Mouse (Mus musculus): ENCODE data around the gene Tmem216.
"Not testable (repeated sequence)": the region's sequence is repeated elsewhere in the genome, so short reads cannot be mapped to it uniquely, and the experiment has no call there.

Tmem216 gene

GRCm38 (mm10) chr19:10565217-10565616, 9.2 kb upstream of the Tmem216 start:
- no peak for DNase-seq (ENCODE audit: low spot score in 2 of 2)

DNA sequence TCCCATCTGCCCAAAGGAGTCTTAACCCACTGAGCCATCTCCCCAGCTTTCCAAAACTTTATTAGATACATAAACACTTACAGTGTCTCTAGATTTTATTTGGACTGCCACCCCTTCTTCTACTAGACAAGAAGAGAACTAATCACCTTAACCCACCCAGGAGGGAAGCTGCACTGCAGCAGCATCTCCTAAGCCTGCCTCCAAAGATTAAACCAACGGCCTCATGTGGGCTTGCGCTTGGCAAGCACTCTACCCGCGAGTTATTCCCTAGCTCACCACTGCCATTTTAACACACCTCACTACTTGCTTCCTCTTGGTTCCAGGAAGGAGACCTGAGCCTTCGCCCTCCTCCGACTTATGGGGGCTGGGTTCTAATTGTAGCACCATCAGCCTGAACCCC, 8.2 kb upstream of the Tmem216 start:
- no peak for DNase-seq (ENCODE audit: low spot score in 2 of 2)

GRCm38 (mm10) chr19:10562351-10562750, 6.3 kb upstream of the Tmem216 start:
- no peak for DNase-seq (ENCODE audit: low spot score in 2 of 2)

- DNase-seq (ENCODE audit: low spot score in 2 of 2) = no peak
Observed at GRCm38 (mm10) chr19:10561558-10562314, 5.7 kb upstream of the Tmem216 start.

- DNase-seq (ENCODE audit: low spot score in 2 of 2) = no peak
Observed at GRCm38 (mm10) chr19:10560108-10560507, 4.1 kb upstream of the Tmem216 start.

- DNase-seq (ENCODE audit: low spot score in 2 of 2) = not testable (repeated sequence)
Observed at GRCm38 (mm10) chr19:10557837-10558375, 1.9 kb upstream of the Tmem216 start.

DNA sequence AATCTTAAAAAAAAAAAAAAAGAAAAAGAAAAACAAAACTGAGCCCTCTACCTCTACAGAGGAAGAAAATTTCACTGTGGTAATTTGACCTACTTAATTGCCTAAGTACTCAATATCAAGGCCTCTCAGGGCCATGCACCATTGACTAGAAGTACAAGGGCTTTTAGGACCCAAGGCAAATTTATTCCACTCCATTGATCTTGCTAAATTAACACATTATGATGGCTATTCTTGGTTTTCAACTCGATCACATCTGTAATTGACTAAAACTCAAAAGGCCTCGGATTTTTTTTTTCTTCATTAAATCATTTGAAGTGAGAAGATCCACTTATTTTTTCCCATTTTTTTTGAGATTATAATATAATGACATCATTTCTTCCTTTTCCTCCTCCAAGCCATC, 1.4 kb upstream of the Tmem216 start:
- no peak for DNase-seq (ENCODE audit: low spot score in 2 of 2)

- DNase-seq (ENCODE audit: low spot score in 2 of 2) = no peak
Observed at GRCm38 (mm10) chr19:10557001-10557400, 963 bp upstream of the Tmem216 start.

DNA sequence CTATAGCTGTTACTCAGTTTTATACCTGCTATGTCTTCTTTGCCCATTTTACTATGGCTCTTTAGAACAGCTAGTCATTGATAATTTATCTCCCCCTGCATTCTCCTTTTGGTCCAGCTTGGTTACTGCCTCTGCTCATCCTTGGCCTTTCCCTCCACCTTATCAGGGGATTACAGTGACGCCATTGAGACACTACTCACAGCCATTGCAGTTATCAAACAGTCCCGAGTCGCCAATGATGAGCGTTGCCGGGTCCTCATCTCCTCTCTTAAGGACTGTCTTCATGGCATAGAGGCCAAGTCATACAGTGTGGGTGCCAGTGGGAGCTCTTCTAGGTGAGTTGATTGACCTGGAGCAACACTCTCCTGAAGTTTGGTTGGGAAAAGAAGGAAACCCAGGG, 16.6 kb downstream of the Tmem216 start:
- DNase-seq (ENCODE audit: low spot score in 2 of 2) = no peak

DNA sequence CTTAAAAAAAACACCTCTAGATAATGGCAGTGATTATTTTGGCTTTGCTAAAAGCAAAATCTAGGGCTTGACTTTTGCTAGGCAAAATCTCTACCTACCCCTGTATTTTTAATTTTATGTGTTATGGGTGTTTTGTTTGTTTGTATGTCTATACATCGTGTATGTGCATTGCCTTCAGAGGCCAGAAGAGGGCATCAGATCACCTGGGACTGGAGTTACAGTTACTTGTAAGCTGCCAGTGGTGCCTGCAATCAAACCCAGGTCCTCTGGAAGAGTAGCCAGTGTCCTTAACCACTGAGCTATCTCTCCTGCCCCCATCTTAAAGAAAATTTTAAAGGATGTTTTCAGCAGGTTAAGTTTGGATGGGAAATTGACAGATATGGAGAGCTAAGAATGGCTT, 26.0 kb downstream of the Tmem216 start:
- DNase-seq (ENCODE audit: low spot score in 2 of 2) = no peak

DNA sequence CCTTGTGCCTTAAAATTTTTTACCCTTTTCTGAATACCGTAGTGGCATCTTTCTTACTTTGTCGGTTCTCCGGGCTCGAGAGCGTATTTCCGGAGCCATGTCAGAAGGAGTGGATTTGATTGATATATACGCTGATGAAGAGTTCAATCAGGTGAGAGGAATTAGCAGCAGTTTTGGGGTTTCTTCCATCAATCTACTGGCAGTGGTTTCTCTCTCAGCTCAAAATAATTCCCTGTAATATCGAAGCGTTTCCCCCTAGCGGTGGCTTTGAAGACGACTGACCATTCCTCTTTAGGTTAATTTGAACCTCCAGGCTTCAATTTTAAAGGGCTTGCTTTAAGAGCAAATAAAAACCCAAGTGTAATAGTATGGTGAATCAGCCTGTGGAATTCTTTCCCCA, 30.1 kb downstream of the Tmem216 start, which contains the start of gene Sdhaf2:
Sdhaf2 (minus strand) TSS at position 233 of the 400 bp plus-strand sequence.
- DNase-seq (ENCODE audit: low spot score in 2 of 2) = peak; percentile 15 to 49

DNA sequence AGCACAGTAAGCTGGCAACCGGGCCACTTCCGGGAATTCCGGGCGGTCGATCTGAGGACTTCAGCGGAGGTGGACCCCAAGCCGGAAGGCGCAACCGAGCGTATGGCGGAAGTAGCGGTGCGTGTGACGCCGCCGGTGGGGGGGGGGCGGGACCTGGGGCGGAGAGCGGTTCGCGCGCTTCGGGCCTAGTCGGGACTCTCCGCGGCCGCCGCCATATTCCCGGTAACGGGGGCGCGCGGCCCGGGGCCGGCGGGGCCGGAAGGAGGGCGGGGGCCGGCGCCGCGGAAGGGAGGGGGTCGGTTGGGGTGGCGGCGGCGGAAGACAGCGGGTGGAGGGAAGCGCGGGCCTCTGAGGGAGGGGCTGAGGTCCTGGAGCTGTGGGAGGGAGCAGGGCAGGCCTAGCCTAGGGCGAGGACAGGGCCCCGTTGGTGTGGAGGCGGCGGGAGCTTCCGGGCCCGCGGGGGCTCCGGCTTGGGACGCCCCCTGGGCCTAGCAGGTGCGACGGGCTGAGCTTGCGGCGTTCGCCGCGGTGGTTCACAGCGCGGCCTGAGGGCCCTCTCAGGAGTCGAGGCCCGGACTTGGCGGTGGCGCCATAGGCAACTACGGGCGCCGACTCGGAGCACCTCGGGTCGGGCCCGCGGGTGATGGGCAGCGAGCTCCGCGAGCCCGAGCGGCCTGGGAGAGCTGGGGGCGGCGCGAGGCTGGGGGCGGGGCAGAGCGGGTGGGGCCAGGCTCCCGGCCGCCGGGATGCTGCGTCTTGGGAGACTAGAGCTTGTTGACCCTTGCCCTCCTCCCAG, 30.7 kb downstream of the Tmem216 start, which contains the start of gene Cpsf7:
Cpsf7 (plus strand) TSS at position 161 of the 796 bp plus-strand sequence.
- peak; percentile 90 to 92 for DNase-seq (ENCODE audit: low spot score in 2 of 2)

GRCm38 (mm10) chr19:10524784-10525105, 31.3 kb downstream of the Tmem216 start:
- DNase-seq (ENCODE audit: low spot score in 2 of 2) = no peak

DNA sequence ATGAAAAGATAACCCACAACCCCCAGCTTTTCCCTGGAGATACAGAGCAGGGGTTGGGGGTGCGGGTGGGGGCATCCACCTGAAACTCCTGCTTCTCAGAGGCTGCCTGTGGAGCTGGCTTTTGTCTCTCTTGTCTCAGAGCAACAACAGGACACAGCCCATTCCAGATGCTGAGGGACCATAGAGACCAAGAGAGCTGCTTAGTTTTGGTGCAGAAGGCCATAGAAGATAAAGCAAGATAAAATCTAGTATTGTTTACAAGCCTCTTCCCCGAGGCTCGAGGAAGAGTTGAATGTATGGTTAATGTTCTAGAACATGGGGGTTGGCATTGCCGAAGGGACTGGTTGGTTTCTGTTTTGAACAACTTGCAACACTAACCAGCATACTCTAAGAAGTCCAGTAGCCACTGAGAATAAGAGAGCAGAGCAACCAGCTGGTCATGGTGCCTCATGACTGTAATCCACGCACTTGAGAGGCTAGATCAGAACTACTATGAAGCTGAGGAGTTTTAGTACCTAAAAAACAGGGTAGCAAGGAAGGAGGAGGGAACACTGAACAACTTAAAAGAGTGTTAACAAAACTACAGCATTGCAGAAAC, 32.5 kb downstream of the Tmem216 start:
- no peak for DNase-seq (ENCODE audit: low spot score in 2 of 2)

GRCm38 (mm10) chr19:10521926-10522325, 34.1 kb downstream of the Tmem216 start:
- peak; percentile 40 to 48 for DNase-seq (ENCODE audit: low spot score in 2 of 2)

DNA sequence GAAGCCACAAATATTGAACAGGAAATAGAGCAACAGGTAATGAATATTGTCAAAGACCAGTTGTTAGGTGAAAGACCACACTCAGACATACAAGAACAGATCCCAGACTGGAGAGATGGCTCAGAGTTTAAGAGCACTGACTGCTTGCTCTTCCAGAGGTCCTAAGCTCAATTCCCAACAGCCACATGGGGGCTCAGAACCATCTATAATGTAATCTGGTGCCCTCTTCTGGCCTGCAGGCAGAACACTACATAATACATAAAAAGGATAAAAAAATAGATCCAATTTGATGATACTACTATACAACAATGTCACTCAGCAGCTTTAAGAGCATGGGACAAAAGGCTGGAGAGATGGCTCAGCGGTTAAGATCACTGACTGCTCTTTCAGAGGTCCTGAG, 35.7 kb downstream of the Tmem216 start:
- no peak for DNase-seq (ENCODE audit: low spot score in 2 of 2)

GRCm38 (mm10) chr19:10510759-10511330, 45.2 kb downstream of the Tmem216 start:
- DNase-seq (ENCODE audit: low spot score in 2 of 2) = no peak

- peak in 1 of 2 experiments; percentile 17 for DNase-seq (ENCODE audit: low spot score in 2 of 2)
Observed at GRCm38 (mm10) chr19:10502571-10502970, 53.5 kb downstream of the Tmem216 start.

- no peak for DNase-seq (ENCODE audit: low spot score in 2 of 2)
Observed at GRCm38 (mm10) chr19:10500581-10500980, 55.5 kb downstream of the Tmem216 start.

DNA sequence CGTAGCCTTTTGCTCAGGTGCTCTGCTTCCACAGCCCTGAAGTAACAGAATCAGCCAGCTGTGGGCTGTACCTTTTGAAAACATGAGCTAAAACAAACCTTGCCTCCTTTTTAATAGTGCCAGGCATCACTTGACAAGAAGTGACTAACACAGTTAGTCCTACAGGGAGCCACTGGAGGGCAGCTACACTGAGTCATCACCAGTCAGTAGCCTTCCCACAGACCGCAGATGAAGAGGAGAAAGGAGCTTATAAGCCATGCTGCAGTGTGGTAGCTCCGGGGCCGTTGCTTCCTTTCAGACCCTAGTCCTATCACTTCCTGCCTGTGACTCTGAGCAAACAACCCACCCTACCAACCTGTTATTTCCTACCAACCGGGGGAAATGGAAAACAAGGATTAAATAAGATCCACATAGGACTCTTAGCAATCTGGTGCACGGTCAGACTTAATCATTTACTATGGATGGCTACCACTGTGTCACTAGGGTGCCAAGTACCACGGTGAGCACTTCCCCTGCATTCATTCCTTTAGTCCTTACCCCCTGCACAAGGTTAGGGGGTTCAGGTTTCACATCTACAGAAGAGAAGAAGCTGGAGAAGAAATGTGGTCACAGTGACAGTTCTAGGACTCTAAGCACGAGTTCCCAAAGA, 58.4 kb downstream of the Tmem216 start:
- DNase-seq (ENCODE audit: low spot score in 2 of 2) = no peak

DNA sequence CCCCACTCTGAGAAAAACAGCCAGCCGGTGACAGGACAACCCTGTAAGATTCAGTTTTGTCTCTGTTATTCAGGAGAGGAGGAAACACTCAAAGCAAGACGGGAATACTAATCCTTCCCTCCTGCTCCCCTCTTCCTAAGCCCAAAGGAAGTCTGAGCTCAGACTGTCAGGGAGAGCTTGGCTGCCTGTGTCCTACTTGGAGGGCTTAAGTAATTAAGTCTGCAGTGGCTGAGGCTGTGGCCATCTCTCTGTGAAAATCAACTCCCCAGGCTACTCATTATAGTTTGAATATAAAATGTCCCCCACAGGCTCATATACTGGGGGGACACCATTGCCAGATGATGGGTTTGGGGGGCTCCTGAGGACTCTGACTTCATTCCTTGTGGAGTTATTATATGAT, 59.1 kb downstream of the Tmem216 start:
- DNase-seq (ENCODE audit: low spot score in 2 of 2) = no peak

Measured in spleen, postnatal 36 days (tissue).